Mouse (Mus musculus) limb, embryonic 10.5 days (tissue): ENCODE measurements around the gene Srbd1. TPM values are rescaled to one million over a fixed set of nuclear protein-coding genes. Genes with fewer than 3 reads are reported as not detected.
A peak's percentile ranks its signal among the peaks of the same experiment; 100 is the strongest.

Source experiments
- DNase-seq: peaks from one replicate; pipeline ENCODE4 v3.0.0-alpha.2; 2017; ENCODE audit warnings: low spot score
- H3K27ac ChIP-seq: fragments of 300-500 bp; sonication (generic); 2 replicates; pipeline ENCODE4 v1.5.1; 2016; ENCODE audit warnings: mild to moderate bottlenecking
- H3K27me3 ChIP-seq: fragments of 300-500 bp; sonication (generic); 2 replicates; pipeline ENCODE4 v1.6.1; 2016; ENCODE audit warnings: low read depth, mild to moderate bottlenecking; ENCODE audit not compliant: poor library complexity, severe bottlenecking
- H3K36me3 ChIP-seq: fragments of 300-500 bp; sonication (generic); 2 replicates; pipeline ENCODE4 v1.6.1; 2016; ENCODE audit warnings: mild to moderate bottlenecking, moderate library complexity
- H3K4me1 ChIP-seq: fragments of 300-500 bp; sonication (generic); 2 replicates; pipeline ENCODE4 v1.6.1; 2016
- H3K4me3 ChIP-seq: fragments of 300-500 bp; sonication (generic); 2 replicates; pipeline ENCODE4 v1.5.1; 2016; ENCODE audit warnings: mild to moderate bottlenecking, moderate library complexity
- H3K9me3 ChIP-seq: fragments of 300-500 bp; sonication (generic); replicated peaks from 2 replicates; pipeline ENCODE4 v1.6.1; 2016; ENCODE audit warnings: mild to moderate bottlenecking
- WGBS: fragments of 180-500 bp; shearing (Covaris S2); methylation state at CpG from one replicate; pipeline ENCODE4 v1.1.7; 2016; 5-methylcytosine and 5-hydroxymethylcytosine counted together
- polyA plus RNA-seq: library from polyadenylated mRNA; unstranded; fragments of >200 nt; fragmentation: Nextera tagmentation; extraction: Ambion mirVana; gene quantifications from 2 replicates; pipeline ENCODE4 v1.2.1, GENCODE M21; 2016

Srbd1 gene
- polyA plus RNA-seq, 1 experiment from 2014 or later, result 24.5 TPM

DNA sequence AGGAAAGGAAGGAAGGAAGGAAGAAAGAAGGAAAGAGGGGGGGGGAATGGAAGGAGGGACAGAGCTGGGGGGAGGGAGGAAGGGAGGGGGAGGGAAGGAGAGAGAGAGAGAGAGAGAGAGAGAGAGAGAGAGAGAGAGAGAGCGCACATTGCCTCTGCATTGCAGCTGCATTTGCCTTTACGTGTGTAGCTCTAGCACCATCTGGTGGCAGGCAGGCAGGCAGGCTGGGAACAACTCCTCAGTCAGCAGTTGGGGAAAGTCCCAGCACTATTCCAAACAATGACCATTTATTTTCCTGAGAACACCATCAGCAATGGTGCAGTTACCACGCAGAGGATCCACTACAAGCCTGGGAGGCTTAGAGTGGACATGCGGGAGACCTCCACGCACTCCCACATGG lies 81.5 kb downstream of the Srbd1 start:
- Histone ChIP-seq H3K27me3 (no peaks in the 10 kb centered on the region; the same call in 1 of the 2 replicates), H3K4me1 (no peaks in the 10 kb centered on the region; the same call in 1 of the 2 replicates), H3K4me3 (no peak overlapping the region), H3K36me3 (peaks cover 5% of the 10 kb centered on the region; the same call in 1 of the 2 replicates), H3K27ac (no peak overlapping the region), H3K9me3 (no peaks in the 10 kb centered on the region)
- peak; percentile 83 for DNase-seq
- WGBS, result 17% methylated on average over 5 of the region's 5 CpGs

- WGBS, result 94% methylated on average over 5 of the region's 5 CpGs
- Histone ChIP-seq H3K9me3 (no peaks in the 10 kb centered on the region), H3K36me3 (peaks cover 15% of the 10 kb centered on the region; the same call in 1 of the 2 replicates), H3K27me3 (no peaks in the 10 kb centered on the region; the same call in 1 of the 2 replicates), H3K4me3 (no peak overlapping the region), H3K27ac (no peak overlapping the region), H3K4me1 (no peaks in the 10 kb centered on the region; the same call in 1 of the 2 replicates)
- DNase-seq, result no peak
Observed at GRCm38 (mm10) chr17:86060911-86061310, 84.1 kb downstream of the Srbd1 start.

- no peaks in the 10 kb centered on the region for H3K9me3 ChIP-seq
- no peaks in the 10 kb centered on the region for H3K27me3 ChIP-seq
- H3K27ac ChIP-seq, result no peak overlapping the region
- no peak for DNase-seq
- H3K36me3 ChIP-seq, result no peaks in the 10 kb centered on the region
- WGBS, result 71% methylated on average over 13 of the region's 13 CpGs
- H3K4me3 ChIP-seq, result no peak overlapping the region
- peaks cover 43% of the 10 kb centered on the region for H3K4me1 ChIP-seq
Observed at GRCm38 (mm10) chr17:86040221-86040984, 104.6 kb downstream of the Srbd1 start.

GRCm38 (mm10) chr17:86039741-86040140 lies 105.2 kb downstream of the Srbd1 start:
- WGBS, result 86% methylated on average over 3 of the region's 3 CpGs
- Histone ChIP-seq H3K27ac (no peak overlapping the region), H3K4me1 (peaks cover 49% of the 10 kb centered on the region), H3K4me3 (no peak overlapping the region), H3K27me3 (0 out of 2 replicates have a peak, but pooled peaks cover 3% of the 10 kb centered on the region), H3K9me3 (no peaks in the 10 kb centered on the region), H3K36me3 (no peaks in the 10 kb centered on the region)
- no peak for DNase-seq

DNA sequence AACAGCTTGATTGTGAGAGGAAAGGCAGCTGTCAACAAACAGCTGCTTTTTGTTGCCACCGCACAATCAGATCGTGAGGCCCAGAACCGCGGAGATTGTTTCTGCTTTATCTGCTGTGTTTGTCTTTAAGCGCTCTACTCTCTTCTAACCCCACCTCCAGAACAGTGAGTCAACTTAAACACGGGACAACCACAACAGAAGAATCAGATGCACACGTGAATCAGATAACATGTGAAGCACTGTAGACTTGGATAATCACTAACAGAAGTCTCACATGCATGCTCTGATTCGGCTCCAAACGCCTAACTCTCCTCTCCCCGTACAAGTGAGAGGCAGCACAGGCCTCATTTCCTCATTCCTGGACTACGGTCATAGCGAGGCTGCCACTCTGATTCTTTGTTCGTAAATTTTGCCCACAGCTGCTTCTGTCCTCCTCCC lies 106.7 kb downstream of the Srbd1 start:
- 34% methylated on average over 13 of the region's 13 CpGs for WGBS
- Histone ChIP-seq H3K9me3 (no peaks in the 10 kb centered on the region), H3K27ac (peak overlapping the region; percentile 75), H3K4me3 (no peak overlapping the region), H3K4me1 (peaks cover 50% of the 10 kb centered on the region), H3K27me3 (0 out of 2 replicates have a peak, but pooled peaks cover 3% of the 10 kb centered on the region), H3K36me3 (no peaks in the 10 kb centered on the region)
- peak; percentile 50 for DNase-seq

DNA sequence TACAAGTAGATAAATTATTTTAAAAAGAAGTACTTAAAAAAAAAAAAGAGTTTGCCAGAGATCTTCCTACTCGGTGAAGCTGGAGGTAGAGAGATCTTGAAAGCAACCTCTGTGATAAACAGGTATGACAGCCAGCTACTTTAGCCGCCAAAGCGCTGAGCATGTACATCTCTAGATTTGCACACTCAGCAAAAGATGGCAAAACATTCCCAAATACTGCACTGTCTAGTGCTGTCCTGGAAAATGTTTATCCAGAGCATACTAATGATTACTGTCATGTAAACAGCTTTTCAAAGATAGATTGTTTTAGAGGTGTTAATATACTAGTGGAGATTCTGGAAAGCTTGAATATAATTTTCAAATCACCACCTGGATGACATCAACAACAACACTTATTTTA lies 109.4 kb downstream of the Srbd1 start:
- H3K4me3 ChIP-seq, result no peak overlapping the region
- 0 out of 2 replicates have a peak, but pooled peaks cover 3% of the 10 kb centered on the region for H3K27me3 ChIP-seq
- no peak for DNase-seq
- peaks cover 71% of the 10 kb centered on the region for H3K4me1 ChIP-seq
- 97% methylated on average over 3 of the region's 3 CpGs for WGBS
- no peak overlapping the region for H3K27ac ChIP-seq
- H3K36me3 ChIP-seq, result no peaks in the 10 kb centered on the region
- H3K9me3 ChIP-seq, result no peaks in the 10 kb centered on the region

- no peak overlapping the region for H3K4me3 ChIP-seq
- 88% methylated on average over 12 of the region's 12 CpGs for WGBS
- H3K27me3 ChIP-seq, result 0 out of 2 replicates have a peak, but pooled peaks cover 3% of the 10 kb centered on the region
- DNase-seq, result no peak
- peaks cover 71% of the 10 kb centered on the region for H3K4me1 ChIP-seq
- no peak overlapping the region for H3K27ac ChIP-seq
- H3K36me3 ChIP-seq, result no peaks in the 10 kb centered on the region
- H3K9me3 ChIP-seq, result no peaks in the 10 kb centered on the region
Observed at GRCm38 (mm10) chr17:86035146-86035545, 109.8 kb downstream of the Srbd1 start.

GRCm38 (mm10) chr17:86034641-86035040 lies 110.3 kb downstream of the Srbd1 start:
- H3K4me1 ChIP-seq, result peaks cover 70% of the 10 kb centered on the region
- no peak for DNase-seq
- H3K4me3 ChIP-seq, result no peak overlapping the region
- 88% methylated on average over 6 of the region's 6 CpGs for WGBS
- H3K9me3 ChIP-seq, result no peaks in the 10 kb centered on the region
- no peaks in the 10 kb centered on the region for H3K36me3 ChIP-seq
- 0 out of 2 replicates have a peak, but pooled peaks cover 3% of the 10 kb centered on the region for H3K27me3 ChIP-seq
- no peak overlapping the region; the same call in 1 of the 2 replicates for H3K27ac ChIP-seq

DNA sequence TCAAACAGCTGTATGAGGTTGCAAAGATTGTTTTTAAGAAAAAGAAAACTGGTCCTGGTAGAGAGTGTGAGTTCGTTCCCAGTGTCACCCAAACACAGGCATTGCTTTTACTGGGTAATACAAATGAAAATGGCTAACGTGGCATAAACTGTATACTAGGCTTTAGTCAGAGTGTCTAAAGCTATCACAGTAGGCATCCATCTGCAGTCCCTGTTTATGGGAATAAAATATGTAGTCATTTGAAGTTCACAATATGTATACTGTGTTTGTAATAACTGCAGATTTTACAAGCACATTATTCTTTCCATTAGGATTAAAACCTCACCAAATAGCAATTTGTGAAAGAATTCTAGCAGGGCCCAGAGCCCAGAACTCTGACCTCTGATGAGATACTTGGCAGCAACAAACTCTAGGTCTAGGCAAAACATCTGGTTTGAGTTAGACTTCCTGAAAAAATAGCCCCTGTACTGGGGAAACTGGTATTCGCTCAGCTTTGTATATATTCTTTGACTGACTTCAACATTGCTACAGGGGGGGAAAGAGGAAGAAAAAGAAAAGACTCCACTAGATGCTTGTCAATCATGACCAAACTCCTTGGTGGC lies 112.8 kb downstream of the Srbd1 start:
- WGBS, result 38% methylated on average over 3 of the region's 3 CpGs
- no peaks in the 10 kb centered on the region for H3K36me3 ChIP-seq
- peaks cover 47% of the 10 kb centered on the region for H3K4me1 ChIP-seq
- no peak overlapping the region for H3K4me3 ChIP-seq
- DNase-seq, result no peak
- peaks cover 10% of the 10 kb centered on the region; the same call in 1 of the 2 replicates for H3K27me3 ChIP-seq
- no peaks in the 10 kb centered on the region for H3K9me3 ChIP-seq
- peak overlapping the region; percentile 37; the same call in 1 of the 2 replicates for H3K27ac ChIP-seq

- Histone ChIP-seq H3K4me1 (peaks cover 38% of the 10 kb centered on the region), H3K9me3 (no peaks in the 10 kb centered on the region), H3K27me3 (peaks cover 19% of the 10 kb centered on the region; the same call in 1 of the 2 replicates), H3K4me3 (no peak overlapping the region), H3K36me3 (no peaks in the 10 kb centered on the region), H3K27ac (no peak overlapping the region)
- no peak for DNase-seq
- WGBS, result 54% methylated on average over 4 of the region's 4 CpGs
Observed at GRCm38 (mm10) chr17:86030016-86030415, 115.0 kb downstream of the Srbd1 start.

- peaks cover 19% of the 10 kb centered on the region; the same call in 1 of the 2 replicates for H3K27me3 ChIP-seq
- DNase-seq, result no peak
- no peaks in the 10 kb centered on the region for H3K9me3 ChIP-seq
- H3K27ac ChIP-seq, result no peak overlapping the region
- H3K36me3 ChIP-seq, result no peaks in the 10 kb centered on the region
- H3K4me1 ChIP-seq, result peaks cover 38% of the 10 kb centered on the region
- WGBS, result 95% methylated on average over 1 of the region's 1 CpGs
- no peak overlapping the region for H3K4me3 ChIP-seq
Observed at GRCm38 (mm10) chr17:86029175-86029574, 115.8 kb downstream of the Srbd1 start.

- Histone ChIP-seq H3K27me3 (peaks cover 23% of the 10 kb centered on the region; the same call in 1 of the 2 replicates), H3K4me1 (peaks cover 36% of the 10 kb centered on the region), H3K9me3 (no peaks in the 10 kb centered on the region), H3K4me3 (no peak overlapping the region), H3K27ac (no peak overlapping the region), H3K36me3 (no peaks in the 10 kb centered on the region)
- WGBS, result 86% methylated on average over 4 of the region's 4 CpGs
- DNase-seq, result no peak
Observed at GRCm38 (mm10) chr17:86027577-86028199, 117.3 kb downstream of the Srbd1 start.
